Mouse (Mus musculus) MN1 (cell line): ENCODE results near the gene Def6.

Source experiments
- DNase-seq: peaks from one replicate; pipeline ENCODE4 v3.0.0-alpha.2; 2016; ENCODE audit warnings: low spot score

The Def6 gene

GRCm38 (mm10) chr17:28274739-28275138 is 67.2 kb downstream of the Def6 start:
- DNase-seq, result no peak

GRCm38 (mm10) chr17:28277226-28277625 is 69.6 kb downstream of the Def6 start:
- DNase-seq, result no peak

GRCm38 (mm10) chr17:28277721-28278120 is 70.1 kb downstream of the Def6 start:
- no peak for DNase-seq

GRCm38 (mm10) chr17:28278156-28278555 is 70.6 kb downstream of the Def6 start:
- DNase-seq, result no peak
